Mouse (Mus musculus) lung, postnatal 25 days (tissue): ENCODE data around the gene Tyw3.
A peak's percentile ranks its signal among the peaks of the same experiment; 100 is the strongest.
"Not testable (repeated sequence)": the region's sequence is repeated elsewhere in the genome, so short reads cannot be mapped to it uniquely, and the experiment has no call there.

Source experiments
- DNase-seq: peaks from one replicate; pipeline ENCODE4 v3.0.0; 2022; ENCODE audit warnings: low spot score

The Tyw3 gene

DNA sequence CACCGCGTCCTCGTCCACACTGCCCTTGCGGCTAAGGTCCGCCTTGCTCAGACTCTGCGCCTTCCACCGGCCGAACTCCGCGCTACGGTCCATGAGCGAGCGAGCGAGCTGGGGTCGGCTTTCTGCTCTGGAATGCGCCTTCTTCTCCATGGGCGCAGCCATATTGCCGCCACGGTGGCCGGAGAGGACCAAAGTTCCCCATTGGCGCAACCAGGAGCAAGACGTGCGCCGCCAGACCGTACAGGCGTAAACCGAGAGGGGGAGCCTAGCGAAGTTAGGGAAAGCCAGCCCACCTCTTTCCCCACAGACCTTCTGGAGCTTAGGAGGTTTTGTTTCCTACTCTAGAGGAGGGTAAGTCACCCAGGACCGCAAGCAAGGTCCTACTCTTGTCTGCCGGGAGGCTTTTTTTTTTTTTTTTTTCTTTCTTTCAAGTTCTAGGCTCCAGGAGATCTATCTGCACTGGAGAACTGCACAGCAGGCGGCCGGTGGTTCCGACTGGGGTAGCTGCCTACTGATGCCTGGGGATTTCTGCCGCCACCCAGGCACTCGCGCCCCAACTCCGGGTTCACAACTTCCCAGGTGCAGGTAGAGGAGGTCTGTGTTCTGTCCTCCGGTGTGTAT lies at the start of gene Tyw3:
Gene Tyw3, minus strand, starts transcription at position 171 of the 621 bp plus-strand sequence.
- peak; percentile 97 for DNase-seq

- DNase-seq = no peak
Observed at GRCm38 (mm10) chr3:154633091-154633490, 36.2 kb upstream of the Tyw3 start.

GRCm38 (mm10) chr3:154631281-154631680 lies 34.4 kb upstream of the Tyw3 start:
- not testable (repeated sequence) for DNase-seq

GRCm38 (mm10) chr3:154628284-154628683 lies 31.4 kb upstream of the Tyw3 start:
- no peak for DNase-seq

DNA sequence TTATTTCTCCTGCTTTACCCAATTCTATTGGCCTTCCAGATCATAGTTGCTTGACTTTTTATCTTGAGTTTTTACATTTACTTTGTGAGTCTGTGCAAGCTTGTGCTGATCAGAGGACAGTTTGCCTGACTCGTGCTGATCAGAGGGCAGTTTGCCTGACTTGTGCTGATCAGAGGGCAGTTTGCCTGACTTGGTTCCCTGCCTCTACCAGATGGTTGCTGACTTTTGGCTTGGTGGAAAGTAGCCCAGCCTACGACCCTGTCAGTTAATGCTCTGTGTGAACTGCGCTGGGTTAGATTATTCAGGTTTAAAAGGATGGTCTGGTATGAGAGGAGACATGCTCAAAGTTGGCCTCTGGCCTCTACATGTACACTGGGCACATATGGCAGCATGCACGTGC lies 19.2 kb upstream of the Tyw3 start:
- no peak for DNase-seq

DNA sequence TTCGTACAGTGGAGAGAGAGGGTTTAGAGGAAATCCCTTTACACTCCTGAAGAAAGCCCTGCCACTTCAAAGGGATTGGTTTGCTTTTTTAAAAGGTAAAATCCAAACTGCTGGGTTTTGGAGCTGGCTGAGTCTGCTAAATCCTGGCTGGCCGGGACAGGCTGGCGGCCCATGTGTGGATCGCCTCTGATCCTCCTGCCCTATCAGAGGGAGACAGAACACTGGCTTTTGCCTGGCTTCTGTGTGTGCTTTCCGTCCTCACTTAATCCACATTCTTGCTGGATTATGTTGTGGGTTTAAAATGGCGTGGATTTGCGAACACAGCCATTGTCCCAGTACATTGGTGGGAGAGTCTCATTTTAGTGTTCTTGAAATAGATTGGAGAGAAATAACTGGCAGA lies 18.4 kb upstream of the Tyw3 start:
- no peak for DNase-seq

- no peak for DNase-seq
Observed at GRCm38 (mm10) chr3:154614771-154615170, 17.9 kb upstream of the Tyw3 start.

DNA sequence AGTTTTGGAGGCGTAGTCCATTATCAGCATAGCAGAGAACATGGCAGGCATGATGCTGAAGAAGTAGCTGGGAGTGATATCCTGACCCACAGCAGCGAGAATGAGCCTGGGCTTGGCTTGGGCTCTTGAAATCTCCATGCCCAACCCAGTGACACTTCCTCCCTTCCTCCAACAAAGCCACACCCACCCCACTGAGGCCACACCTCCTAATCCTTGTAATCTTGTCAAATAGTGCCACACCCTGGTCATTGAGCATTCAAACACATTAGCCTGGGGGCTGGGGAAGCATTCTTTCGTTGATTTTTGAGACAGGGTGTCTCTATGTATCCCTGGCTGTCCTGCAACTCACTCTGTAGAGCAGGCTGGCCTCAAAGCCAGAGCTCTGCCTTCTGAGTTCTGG lies 15.0 kb upstream of the Tyw3 start:
- no peak for DNase-seq

DNA sequence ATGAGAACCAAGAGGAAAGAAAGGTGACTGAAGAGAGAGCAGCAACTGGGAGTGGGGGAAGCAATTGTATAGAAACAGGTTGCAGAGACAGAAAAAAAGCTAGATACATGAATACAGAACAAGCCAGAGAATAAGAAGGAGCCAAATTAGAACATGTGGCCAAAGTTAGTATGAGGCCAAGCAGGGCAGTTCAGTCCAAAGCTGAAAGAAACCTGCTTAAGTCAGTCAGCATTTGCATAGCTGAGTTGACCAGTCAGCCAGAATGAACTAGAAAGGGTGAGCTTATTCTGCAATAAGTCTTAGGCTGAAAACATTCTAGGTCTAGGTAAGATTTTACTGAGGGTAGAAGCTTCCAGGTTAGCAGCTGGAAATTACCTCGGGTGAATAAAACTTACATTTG lies 11.0 kb upstream of the Tyw3 start:
- DNase-seq = no peak

DNA sequence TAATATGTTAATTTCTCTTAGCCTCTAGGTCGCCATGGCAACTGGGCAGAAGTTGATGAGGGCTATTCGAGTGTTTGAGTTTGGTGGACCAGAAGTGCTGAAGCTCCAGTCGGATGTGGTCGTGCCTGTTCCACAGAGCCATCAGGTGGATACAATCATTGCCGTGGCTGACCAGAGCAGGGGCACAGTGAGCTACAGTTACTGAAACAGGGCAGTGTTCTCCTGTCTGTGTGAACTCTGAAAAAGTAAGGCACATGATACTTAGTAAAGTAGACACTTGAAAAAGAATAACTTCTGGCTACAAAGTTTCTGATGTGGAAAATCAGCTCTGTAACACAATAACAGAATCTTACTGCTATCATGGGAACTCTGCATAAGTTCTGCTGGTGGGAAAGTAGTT lies 8.0 kb upstream of the Tyw3 start:
- no peak for DNase-seq

DNA sequence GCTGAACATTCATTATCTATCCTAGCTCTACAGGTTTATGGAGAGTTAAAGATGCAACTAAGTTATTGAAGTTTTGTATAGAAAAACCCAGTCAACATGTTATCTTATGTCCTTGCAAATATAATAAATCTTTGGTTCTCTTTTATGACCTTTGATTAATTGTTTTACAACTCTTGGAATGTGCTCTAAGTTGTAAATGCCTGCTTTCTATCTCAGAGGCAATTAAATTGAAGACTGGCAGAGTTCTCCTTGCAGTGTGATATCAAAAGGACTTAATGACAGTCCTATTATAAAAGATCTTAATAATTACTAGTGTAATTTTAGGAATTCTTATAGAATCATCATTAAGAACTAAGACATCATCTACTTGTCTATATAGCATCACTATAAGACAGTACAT lies 5.2 kb upstream of the Tyw3 start:
- DNase-seq = no peak

DNA sequence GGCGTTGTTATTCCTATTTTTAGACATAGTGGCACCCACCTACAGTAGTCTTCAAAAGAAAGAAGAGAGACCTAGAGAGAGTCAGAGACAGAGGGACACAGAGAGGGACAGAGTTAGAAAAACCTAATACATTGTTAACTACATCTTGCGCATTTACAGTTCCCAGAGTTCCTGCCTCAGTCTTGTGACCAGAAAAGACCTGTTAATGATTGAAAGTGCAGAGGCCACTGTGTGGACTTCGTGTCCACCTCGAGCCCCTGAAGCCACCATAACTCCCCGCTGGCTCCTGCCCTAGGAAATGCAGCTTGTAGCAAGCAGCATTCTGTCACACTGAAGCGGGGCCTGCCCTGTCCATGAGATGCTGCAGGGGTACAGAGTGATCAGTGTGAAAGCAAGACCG lies 657 bp upstream of the Tyw3 start:
- no peak for DNase-seq

- DNase-seq = peak; percentile 89
Observed at GRCm38 (mm10) chr3:154596488-154596933, 393 bp downstream of the Tyw3 start, which contains the start of gene Cryz. Cryz (plus strand) TSS chr3:154596711.

- DNase-seq = no peak
Observed at GRCm38 (mm10) chr3:154594156-154594555, 2.7 kb downstream of the Tyw3 start.

DNA sequence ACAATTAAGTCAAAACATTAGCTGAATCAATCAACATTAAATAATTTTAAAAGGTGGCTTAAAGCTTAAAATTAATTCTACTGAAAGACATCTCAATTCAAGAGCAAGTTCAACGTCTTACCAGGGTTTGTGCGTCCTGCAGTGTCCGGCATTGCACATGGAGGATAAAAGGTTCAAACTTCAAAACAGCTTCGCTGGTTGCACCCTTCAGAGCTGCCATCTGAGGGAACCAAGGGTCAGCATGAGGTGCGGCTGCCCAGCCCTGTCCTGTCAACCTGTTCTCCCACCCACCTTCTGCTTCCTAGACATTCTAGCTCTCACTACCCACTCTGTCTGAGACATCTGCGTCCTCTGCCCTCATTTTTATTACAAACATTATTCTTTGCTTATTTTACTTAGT lies 3.3 kb downstream of the Tyw3 start:
- DNase-seq = no peak

- DNase-seq = no peak
Observed at GRCm38 (mm10) chr3:154591621-154592020, 5.3 kb downstream of the Tyw3 start.

DNA sequence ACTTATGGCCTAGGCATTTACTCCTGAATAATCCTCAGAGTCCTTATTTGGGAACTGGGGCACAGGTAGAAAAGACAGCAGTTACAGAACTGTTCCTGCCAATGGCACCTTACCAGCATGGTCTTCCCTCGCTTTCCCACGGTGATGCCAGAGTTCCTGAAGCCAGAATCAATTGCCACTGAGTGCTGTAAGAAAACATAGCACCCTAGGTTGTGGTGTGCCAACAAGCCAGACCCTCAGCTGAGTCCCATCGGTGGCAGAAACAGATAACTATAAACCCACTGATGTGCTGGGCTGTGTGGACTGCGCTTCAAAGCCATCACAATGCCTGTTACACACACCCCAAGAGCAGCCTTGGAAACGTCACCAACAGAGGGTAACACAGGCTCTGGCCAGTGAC lies 5.9 kb downstream of the Tyw3 start:
- DNase-seq = no peak

DNA sequence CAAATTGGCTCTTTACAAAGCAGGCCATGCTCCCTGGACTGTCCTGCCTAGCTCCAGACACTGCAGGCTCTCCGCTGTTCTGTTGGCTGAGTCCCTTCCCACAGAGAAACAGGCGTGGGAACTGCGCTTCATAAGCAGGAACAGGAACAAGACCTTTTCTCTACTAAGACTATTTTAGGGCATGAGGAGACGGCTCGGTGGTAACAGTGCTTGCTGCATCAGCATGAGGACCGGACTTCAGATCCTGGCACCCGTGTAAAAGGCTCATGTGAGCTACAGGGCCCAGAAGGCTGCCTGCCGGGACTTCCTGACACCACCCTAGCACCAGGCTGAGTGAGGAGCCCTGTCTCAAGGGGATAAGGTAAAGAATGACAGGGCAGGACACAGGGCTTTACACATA lies 12.6 kb downstream of the Tyw3 start:
- no peak for DNase-seq

- no peak for DNase-seq
Observed at GRCm38 (mm10) chr3:154577895-154578294, 19.0 kb downstream of the Tyw3 start.

DNA sequence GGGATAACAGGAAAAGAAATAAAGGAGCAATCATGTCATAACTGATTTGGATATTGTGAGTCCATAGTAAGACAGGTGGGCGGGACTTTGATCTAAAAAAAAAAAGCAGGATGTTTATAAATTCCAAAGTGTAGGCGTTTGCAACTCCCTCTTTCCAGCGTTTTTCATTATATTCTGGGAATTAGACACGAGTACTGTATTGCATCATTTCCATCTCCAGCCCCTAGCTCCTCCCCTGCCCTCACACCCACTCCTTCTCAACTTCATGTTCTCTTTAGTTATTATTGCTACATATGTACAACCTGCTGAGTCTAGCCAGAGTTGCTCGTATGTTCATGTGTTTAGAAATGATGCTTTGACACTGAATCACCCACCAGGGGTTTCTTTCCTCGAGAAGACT lies 23.2 kb downstream of the Tyw3 start:
- no peak for DNase-seq

- DNase-seq = peak; percentile 48
Observed at GRCm38 (mm10) chr3:154572341-154572972, 24.4 kb downstream of the Tyw3 start.

- no peak for DNase-seq
Observed at GRCm38 (mm10) chr3:154570786-154571185, 26.1 kb downstream of the Tyw3 start.

GRCm38 (mm10) chr3:154570029-154570575 lies 26.8 kb downstream of the Tyw3 start:
- DNase-seq = no peak

- DNase-seq = no peak
Observed at GRCm38 (mm10) chr3:154565437-154565836, 31.5 kb downstream of the Tyw3 start.
